Mouse (Mus musculus) heart, adult 2 months (tissue): ENCODE measurements at regions not wholly inside any gene's neighbourhood (a gene's known extent, or its start where the extent isn't known, plus 50 kb on each side); places are given as distances from the start of the nearest gene placed in this dataset.
A peak's percentile ranks its signal among the peaks of the same experiment; 100 is the strongest.

Experiments used
- DNase-seq, 2 experiments: peaks; one replicate each; pipeline ENCODE4 v3.0.0; 2021
- H3K27ac ChIP-seq: fragments of 200-600 bp; 2 replicates; pipeline ENCODE4 v1.8.1; 2022
- H3K27me3 ChIP-seq: fragments of 200-500 bp; 2 replicates; pipeline ENCODE4 v1.6.1; 2012; ENCODE audit warnings: mild to moderate bottlenecking, low read length, inconsistent platforms, mixed read lengths; ENCODE audit not compliant: control insufficient read depth, insufficient read depth
- H3K36me3 ChIP-seq: fragments of 200-500 bp; 2 replicates; pipeline ENCODE4 v1.6.1; 2012; ENCODE audit warnings: low read length, inconsistent platforms; ENCODE audit not compliant: control insufficient read depth, insufficient read depth
- H3K4me1 ChIP-seq: fragments of 200-500 bp; 2 replicates; pipeline ENCODE4 v1.6.1; 2011; ENCODE audit warnings: low read length; ENCODE audit not compliant: control insufficient read depth, insufficient read depth
- H3K4me3 ChIP-seq: fragments of 200-600 bp; 2 replicates; pipeline ENCODE4 v1.8.1; 2022
- H3K79me2 ChIP-seq: fragments of 200-500 bp; replicated peaks from 2 replicates; pipeline ENCODE4 v1.6.1; 2012; ENCODE audit warnings: mild to moderate bottlenecking, inconsistent platforms, low read length, moderate library complexity, mixed read lengths; ENCODE audit not compliant: control insufficient read depth, insufficient read depth
- H3K9ac ChIP-seq: fragments of 200-500 bp; 2 replicates; pipeline ENCODE4 v1.6.1; 2012; ENCODE audit warnings: low read depth, mild to moderate bottlenecking, control low read depth, inconsistent platforms, low read length, mixed read lengths
- CTCF ChIP-seq: fragments of 200-600 bp; IDR thresholded peaks from 2 replicates; pipeline ENCODE4 v1.8.1; 2022; ENCODE audit warnings: antibody characterized with exemption, mild to moderate bottlenecking, moderate library complexity
- EP300 ChIP-seq: fragments of 200-500 bp; IDR thresholded peaks from 2 replicates; pipeline ENCODE4 v1.6.1; 2011; ENCODE audit warnings: low read depth, low read length, control low read depth; ENCODE audit not compliant: insufficient read depth
- POLR2A ChIP-seq: fragments of 200-500 bp; IDR thresholded peaks from 2 replicates; pipeline ENCODE4 v1.6.1; 2011; ENCODE audit warnings: mild to moderate bottlenecking, low read depth, low read length, control low read depth; ENCODE audit not compliant: insufficient read depth
- WGBS: fragments of 180-500 bp; shearing (Covaris S2); methylation state at CpG from one replicate; pipeline ENCODE4 v1.1.7; 2018; 5-methylcytosine and 5-hydroxymethylcytosine counted together
- intact Hi-C: fragments of 180-260 bp; cut with DNase I; formaldehyde crosslinking; loops from one replicate; pipeline ENCODE4 v1.15.1; 2025

DNA sequence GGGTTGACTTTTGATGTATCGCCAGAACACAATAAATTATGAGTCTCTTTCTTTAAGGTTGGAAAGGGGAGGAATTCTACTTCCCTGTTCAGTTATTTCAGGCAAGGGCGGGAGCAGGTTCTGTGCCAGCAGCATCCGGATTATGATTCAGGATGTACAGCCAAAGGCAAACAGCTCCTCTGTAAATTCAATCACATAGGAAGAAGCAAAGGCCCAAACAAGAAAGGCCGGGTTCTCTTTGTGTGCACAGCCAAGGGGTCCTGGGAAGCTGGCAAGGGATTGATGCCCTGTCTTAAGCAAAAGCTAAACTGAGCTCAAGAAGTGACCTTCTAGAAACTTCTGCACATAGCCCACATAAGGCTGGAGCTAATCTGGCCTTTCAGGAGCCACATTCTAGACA is 135.9 kb upstream of the Hes1 start:
- no peak overlapping the region for H3K27ac ChIP-seq
- no peaks in the 10 kb centered on the region for H3K79me2 ChIP-seq
- H3K9ac ChIP-seq: no peak overlapping the region
- H3K4me1 ChIP-seq: no peaks in the 10 kb centered on the region
- no peaks in the 10 kb centered on the region for H3K36me3 ChIP-seq
- TF ChIP-seq CTCF: no peak
- no peak for TF ChIP-seq EP300
- TF ChIP-seq POLR2A: no peak
- no peak overlapping the region for H3K4me3 ChIP-seq
- peak in 1 of 2 experiments; percentile 14 for DNase-seq
- 55% methylated on average over 4 of the region's 4 CpGs for WGBS
- intact Hi-C loops: no loop called here
- no peaks in the 10 kb centered on the region for H3K27me3 ChIP-seq

DNA sequence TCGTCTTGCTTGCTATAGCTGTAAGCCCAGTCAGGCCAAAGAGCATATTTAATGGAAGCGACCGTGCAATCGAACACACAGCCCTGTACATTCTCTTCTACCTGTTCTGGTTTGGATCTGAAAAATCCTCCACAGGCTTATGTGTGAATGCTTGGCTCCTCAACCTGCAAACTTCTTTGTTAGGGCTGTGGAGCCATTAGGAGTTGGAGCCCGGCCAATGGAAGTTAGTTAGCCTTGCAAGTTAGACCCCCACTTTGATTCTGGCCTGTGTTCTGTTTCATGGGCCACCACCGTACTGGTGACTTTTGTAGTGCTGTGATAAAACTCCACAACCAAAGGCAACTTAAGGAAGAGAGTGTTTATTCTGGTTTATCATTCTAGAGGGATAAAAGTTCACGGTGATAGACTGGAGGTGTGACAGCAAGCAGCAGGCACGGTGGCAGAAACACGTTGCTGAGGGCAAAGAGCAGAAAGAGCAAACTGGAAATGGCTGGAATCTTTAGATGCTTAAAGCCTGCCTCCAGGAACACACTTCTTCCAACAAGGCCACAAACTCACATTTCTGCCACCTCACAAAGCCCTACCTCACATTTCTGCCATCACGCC is 132.3 kb upstream of the Hes1 start:
- Histone ChIP-seq H3K9ac (no peak overlapping the region), H3K27ac (no peak overlapping the region), H3K4me3 (no peak overlapping the region), H3K27me3 (no peaks in the 10 kb centered on the region), H3K79me2 (no peaks in the 10 kb centered on the region), H3K4me1 (peaks cover 2% of the 10 kb centered on the region; the same call in 1 of the 2 replicates), H3K36me3 (no peaks in the 10 kb centered on the region)
- TF ChIP-seq CTCF (no peak), EP300 (no peak), POLR2A (no peak)
- intact Hi-C loops: no loop called here
- WGBS: 79% methylated on average over 10 of the region's 10 CpGs
- DNase-seq: no peak

DNA sequence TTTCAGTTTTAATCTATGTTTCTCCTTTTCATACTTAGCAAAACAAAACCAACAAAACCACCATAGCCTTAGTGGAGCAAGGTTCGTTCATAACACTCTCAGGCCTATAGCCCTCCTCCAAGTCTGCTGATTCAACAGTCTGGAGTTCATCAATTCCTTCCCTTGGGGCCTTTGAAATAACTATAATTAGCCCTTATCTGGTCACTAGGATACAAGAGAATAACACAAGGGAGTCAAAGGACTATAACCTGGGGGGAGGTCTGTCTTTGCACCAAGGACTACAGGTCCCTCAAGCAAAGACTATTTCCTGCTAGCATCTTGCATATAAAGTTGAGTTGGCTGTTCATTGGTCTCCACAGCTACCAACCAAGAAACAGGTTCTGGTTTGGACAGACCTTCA is 129.5 kb upstream of the Hes1 start:
- intact Hi-C loops: no loop called here

DNA sequence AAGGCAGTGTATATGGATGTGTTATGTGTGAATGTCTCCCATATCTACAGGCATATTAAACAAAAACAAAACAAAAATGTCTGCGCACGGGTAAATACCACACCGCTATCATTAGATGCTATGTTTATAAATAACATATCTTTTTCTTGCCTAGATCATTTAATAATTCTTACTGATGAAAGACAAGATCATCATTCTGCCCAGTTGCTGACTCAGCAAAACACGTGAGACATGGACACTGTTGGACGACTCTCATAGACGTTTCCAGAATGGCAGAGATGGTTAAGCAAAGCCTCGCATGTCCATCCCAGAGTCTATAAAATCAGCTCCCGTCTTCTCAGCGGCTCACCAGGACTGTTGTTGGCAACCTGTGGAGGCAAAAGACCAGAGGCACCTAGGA is 125.5 kb upstream of the Hes1 start:
- H3K4me1 ChIP-seq: peaks cover 7% of the 10 kb centered on the region
- no peak overlapping the region for H3K4me3 ChIP-seq
- H3K36me3 ChIP-seq: peaks cover 5% of the 10 kb centered on the region; the same call in 1 of the 2 replicates
- TF ChIP-seq CTCF (no peak), EP300 (no peak), POLR2A (no peak)
- H3K27me3 ChIP-seq: no peaks in the 10 kb centered on the region
- H3K79me2 ChIP-seq: no peaks in the 10 kb centered on the region
- H3K27ac ChIP-seq: no peak overlapping the region
- DNase-seq: no peak
- WGBS: 94% methylated on average over 9 of the region's 9 CpGs
- intact Hi-C loops: no loop called here
- H3K9ac ChIP-seq: no peak overlapping the region

More for the DNA sequence above, 129.5 kb upstream of the Hes1 start:
- Histone ChIP-seq H3K4me1 (peaks cover 3% of the 10 kb centered on the region; the same call in 1 of the 2 replicates), H3K4me3 (no peak overlapping the region), H3K36me3 (no peaks in the 10 kb centered on the region), H3K9ac (no peak overlapping the region), H3K27ac (no peak overlapping the region), H3K27me3 (no peaks in the 10 kb centered on the region), H3K79me2 (no peaks in the 10 kb centered on the region)
- no peak for DNase-seq
- TF ChIP-seq CTCF (no peak), POLR2A (no peak), EP300 (no peak)
- WGBS: 45% methylated on average over 1 of the region's 1 CpGs

DNA sequence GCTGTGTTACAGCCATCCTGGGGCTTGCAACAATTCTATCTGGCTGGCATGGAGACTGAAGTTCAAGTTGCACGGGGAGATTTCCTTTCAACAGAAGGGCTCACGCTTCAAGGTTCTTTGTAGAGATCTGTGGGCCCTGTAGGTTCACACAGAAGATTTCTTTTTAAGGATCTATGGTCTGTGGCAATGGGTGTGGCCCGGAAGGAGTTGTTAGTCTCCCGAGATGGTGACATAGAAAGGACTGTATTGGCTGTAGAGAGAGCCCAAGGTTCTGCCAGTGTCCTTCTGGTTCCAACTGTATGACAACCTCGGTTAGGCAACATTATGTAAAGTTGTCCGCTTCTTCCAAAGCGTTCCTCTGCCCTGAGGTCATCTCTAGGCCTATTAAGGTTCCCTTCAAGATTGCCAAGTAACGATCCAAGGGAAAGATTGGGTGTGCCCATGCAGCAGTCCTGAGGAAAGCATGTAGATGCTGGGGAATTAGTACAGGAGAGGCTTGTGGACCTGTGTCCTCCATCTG is 124.8 kb upstream of the Hes1 start:
- Histone ChIP-seq H3K4me1 (peaks cover 11% of the 10 kb centered on the region), H3K79me2 (no peaks in the 10 kb centered on the region), H3K9ac (no peak overlapping the region), H3K27ac (peak overlapping the region; percentile 67), H3K27me3 (no peaks in the 10 kb centered on the region), H3K4me3 (no peak overlapping the region), H3K36me3 (peaks cover 7% of the 10 kb centered on the region; the same call in 1 of the 2 replicates)
- DNase-seq: no peak
- 82% methylated on average over 8 of the region's 8 CpGs for WGBS
- intact Hi-C loops: no loop called here
- TF ChIP-seq CTCF (no peak), EP300 (no peak), POLR2A (no peak)

DNA sequence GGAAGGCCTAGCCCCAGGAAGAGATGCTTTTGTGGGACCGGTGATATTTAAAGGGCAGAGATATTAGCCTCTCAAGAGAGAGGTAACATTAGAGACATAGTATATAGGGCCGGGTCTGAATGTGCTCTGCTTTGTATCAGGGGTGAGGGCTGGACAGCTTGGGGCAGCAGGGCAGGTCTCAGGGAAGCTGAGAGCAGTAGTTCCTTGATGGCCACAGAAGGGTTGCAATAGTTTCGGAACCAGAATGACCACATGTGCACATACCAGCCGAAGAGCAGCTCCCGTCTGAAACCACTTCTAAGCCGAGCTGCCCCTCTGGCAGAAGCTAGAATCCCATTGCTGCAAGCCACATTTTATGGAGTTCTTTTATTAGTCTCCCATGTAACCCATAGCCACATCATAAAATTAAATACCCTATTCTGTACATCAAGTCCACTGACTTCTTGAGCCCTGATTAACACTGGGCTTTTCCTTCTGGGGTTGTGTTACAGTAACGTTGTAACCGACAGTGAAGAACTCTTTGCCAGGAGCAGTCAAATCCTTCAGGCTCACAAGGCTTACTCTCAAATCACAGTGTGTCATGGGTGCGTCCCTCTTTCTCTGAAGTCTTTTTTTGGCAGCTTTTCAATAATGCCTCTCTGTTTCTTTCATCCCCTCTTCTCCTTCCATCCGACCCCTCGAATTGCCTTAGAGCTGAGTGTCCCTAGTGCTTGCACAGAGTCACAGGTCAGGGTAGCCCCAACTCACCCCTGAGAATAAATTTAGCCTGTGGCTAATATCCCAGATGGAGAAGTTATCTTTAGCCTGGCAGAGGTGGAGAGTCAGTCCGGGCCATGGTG is 124.1 kb upstream of the Hes1 start:
- WGBS: 53% methylated on average over 12 of the region's 12 CpGs
- Histone ChIP-seq H3K9ac (no peak overlapping the region; the same call in 1 of the 2 replicates), H3K4me3 (no peak overlapping the region), H3K79me2 (no peaks in the 10 kb centered on the region), H3K27me3 (no peaks in the 10 kb centered on the region), H3K4me1 (peaks cover 18% of the 10 kb centered on the region), H3K36me3 (peaks cover 13% of the 10 kb centered on the region), H3K27ac (peak overlapping the region; percentile 67)
- TF ChIP-seq CTCF (no peak), EP300 (peak; percentile 72)
- peak in 1 of 2 experiments; percentile 50 for DNase-seq
- intact Hi-C loops: no loop called here
